Mouse (Mus musculus): ENCODE data around the gene Aldh3a2.

- TF ChIP-seq POLR2AphosphoS5 (IDR thresholded peaks at IDR 0.05; ENCODE audit: borderline replicate concordance, low read depth, low read length) (no peak), NRF1 (IDR thresholded peaks at IDR 0.05; ENCODE audit: insufficient read depth, low read depth, low read length, poor library complexity, severe bottlenecking) (no peak), MYC (IDR thresholded peaks at IDR 0.05; ENCODE audit: low read depth, low read length) (no peak), ELF1 (IDR thresholded peaks at IDR 0.05; ENCODE audit: low read depth, low read length) (no peak)
Measured at GRCm38 (mm10) chr11:61205167-61205950, 61.9 kb downstream of the Aldh3a2 start.

All from MEL (cell line).